Comparison of ENCODE assay signal across 16 mouse cellular contexts in genomic region chr1:169909659-169910058, GRCm38 (mm10). TPM values are rescaled to one million over a fixed set of nuclear protein-coding genes. Genes with fewer than 3 reads are reported as not detected.
"Had no signal": no experiment of that assay in that cellular context is flagged by ENCODE, and none has a peak within 500 bp of the region (broad histone marks: within the 10 kb centered on the region; RNA-seq: fewer than 3 reads in every experiment).

No protein-coding gene starts in this region.

- H3K9me3 ChIP-seq: limb, embryonic 15.5 days; neural tube, embryonic 12.5 days; stomach, embryonic 15.5 days had no signal

- H3K4me1 ChIP-seq: neural tube, embryonic 12.5 days; stomach, embryonic 15.5 days had no signal

- H3K9ac ChIP-seq: limb, embryonic 15.5 days; liver, embryonic 14.5 days; liver, postnatal 0 days; neural tube, embryonic 12.5 days; stomach, embryonic 15.5 days had no signal

- DNase-seq: kidney, adult 9 months; kidney, postnatal 14 days; left cerebral cortex, postnatal 4 days; liver, postnatal 0 days; lung, postnatal 14 days; midbrain, embryonic 14.5 days; right cerebral cortex, postnatal 25 days; spleen, adult 18-20 months; thymus, postnatal 25 days had no signal

- H3K36me3 ChIP-seq: limb, embryonic 15.5 days; neural tube, embryonic 12.5 days; stomach, embryonic 15.5 days had no signal

- ATAC-seq: liver, postnatal 0 days had no signal

- H3K4me2 ChIP-seq: limb, embryonic 15.5 days; liver, embryonic 11.5 days; midbrain, embryonic 11.5 days; neural tube, embryonic 12.5 days; stomach, embryonic 15.5 days had no signal

- H3K27ac ChIP-seq: limb, embryonic 15.5 days; liver, embryonic 14.5 days; neural tube, embryonic 12.5 days; stomach, embryonic 15.5 days had no signal

- H3K4me3 ChIP-seq: limb, embryonic 15.5 days; neural tube, embryonic 12.5 days; stomach, embryonic 15.5 days had no signal

- H3K27me3 ChIP-seq: limb, embryonic 15.5 days; neural tube, embryonic 12.5 days; stomach, embryonic 15.5 days had no signal

RNA-seq across cellular contexts. Expression of gene Ccdc190, which starts 18.8 kb away (rescaled TPM):
- polyA plus RNA-seq: kidney, embryonic 16.5 days; liver, embryonic 11.5 days; liver, embryonic 14.5 days; liver, postnatal 0 days had no signal
